Mouse (Mus musculus): Measurements from ENCODE around the gene Atp7b. TPM values are rescaled to one million over a fixed set of nuclear protein-coding genes. Genes with fewer than 3 reads are reported as not detected.

Atp7b gene
- polyA plus RNA-seq, 1 experiment from 2014 or later = 2.3 TPM

DNA sequence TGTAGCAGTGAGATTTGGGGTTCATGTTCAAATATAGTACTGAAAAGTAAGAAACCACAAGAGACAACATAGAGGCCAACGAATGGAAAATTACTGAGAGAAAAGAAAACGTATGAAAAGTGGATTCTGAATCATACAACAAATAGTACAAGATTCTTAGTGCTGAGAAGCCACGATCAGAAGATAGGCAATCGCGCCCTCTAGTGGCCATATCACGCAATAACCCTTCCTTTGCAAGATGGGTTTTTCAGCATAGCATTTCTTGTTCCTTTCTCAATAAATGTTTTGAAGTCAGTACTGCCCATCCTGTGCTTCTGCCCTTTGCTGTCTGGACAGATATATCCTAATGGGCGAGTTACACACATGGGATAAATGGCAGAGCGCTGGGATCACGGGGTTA, 104.8 kb downstream of the Atp7b start:
- Histone ChIP-seq H3K4me3 (replicated peaks) (no peak overlapping the region), H3K27me3 (no peaks in the 10 kb centered on the region), H3K4me1 (no peaks in the 10 kb centered on the region), H3K27ac (no peak overlapping the region), H3K36me3 (replicated peaks) (no peaks in the 10 kb centered on the region), H3K9me3 (no peaks in the 10 kb centered on the region), H3K9ac (no peak overlapping the region), H3K4me2 (no peak overlapping the region)
- ATAC-seq (ENCODE audit: low FRiP score) = no peak
- 6% methylated on average over 9 of the region's 9 CpGs for WGBS

DNA sequence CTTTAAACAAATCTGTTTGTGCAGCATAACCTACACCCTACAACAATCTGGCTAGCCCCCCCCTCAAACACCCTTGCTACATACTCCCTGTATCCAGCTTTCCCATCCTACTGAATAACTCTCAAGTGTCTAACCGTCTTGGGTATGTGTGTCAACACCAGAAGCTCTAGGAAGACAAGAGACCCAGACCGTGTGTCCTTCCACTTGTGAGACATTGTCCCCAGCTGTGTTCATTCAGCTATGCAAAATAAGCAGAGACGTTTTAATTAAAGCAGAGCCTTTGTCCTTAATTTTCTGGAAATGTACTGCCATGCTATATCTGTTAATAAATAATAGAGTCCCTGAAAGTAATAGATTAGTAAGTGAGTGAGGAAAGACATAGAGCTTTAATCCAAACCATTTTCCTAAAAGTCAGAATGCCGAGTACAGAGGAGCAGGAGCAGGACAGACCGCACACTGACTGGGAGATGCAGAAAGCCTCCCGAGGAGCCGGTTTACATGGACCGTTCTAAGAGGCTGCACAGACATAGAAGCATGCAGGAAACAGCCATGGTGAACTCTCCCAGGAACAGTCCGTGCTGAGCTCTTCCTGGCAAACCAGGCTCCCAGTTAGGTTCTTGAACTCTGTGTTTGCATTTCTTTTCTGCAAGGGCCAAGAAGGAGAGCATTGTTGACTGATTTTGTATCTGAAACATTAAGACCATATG, 112.6 kb downstream of the Atp7b start:
- Histone ChIP-seq H3K4me1 (no peaks in the 10 kb centered on the region), H3K4me3 (replicated peaks) (no peak overlapping the region), H3K36me3 (replicated peaks) (no peaks in the 10 kb centered on the region), H3K27ac (no peak overlapping the region), H3K27me3 (no peaks in the 10 kb centered on the region), H3K4me2 (no peak overlapping the region), H3K9me3 (no peaks in the 10 kb centered on the region), H3K9ac (no peak overlapping the region)
- ATAC-seq (ENCODE audit: low FRiP score) = no peak
- 65% methylated on average over 9 of the region's 9 CpGs for WGBS

DNA sequence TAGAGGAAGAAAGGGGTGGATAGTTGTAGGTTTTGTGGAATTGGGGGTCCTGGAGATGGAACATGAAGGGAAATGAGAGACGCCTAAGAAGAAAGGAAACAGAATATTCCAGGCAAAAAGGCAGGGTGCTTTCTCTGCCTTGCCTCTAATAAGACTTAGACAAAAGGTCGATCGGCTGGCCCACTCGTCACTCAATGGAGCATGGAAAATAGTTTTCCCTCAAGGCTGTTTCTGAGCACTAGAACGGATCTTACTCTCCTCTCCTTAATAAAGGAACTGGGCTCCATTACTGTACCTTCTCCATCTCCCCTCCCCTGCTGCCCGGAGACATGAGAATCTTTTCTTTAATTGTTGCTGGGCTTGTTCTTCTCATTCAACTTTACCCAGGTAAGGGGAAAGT, 113.6 kb downstream of the Atp7b start, which contains the start of gene Defb13:
Gene Defb13, plus strand, starts transcription at position 301 of the 400 bp plus-strand sequence.
- Histone ChIP-seq H3K4me2 (no peak within 1 kb of the TSS), H3K27me3 (no peaks in the 10 kb centered on the region), H3K4me3 (replicated peaks) (no peak within 1 kb of the TSS), H3K9me3 (no peaks in the 10 kb centered on the region), H3K36me3 (replicated peaks) (no peaks in the 10 kb centered on the region), H3K9ac (no peak within 1 kb of the TSS), H3K27ac (no peak within 1 kb of the TSS), H3K4me1 (no peaks in the 10 kb centered on the region)
- 81% methylated on average over 6 of the region's 6 CpGs for WGBS
- ATAC-seq (ENCODE audit: low FRiP score) = no peak

Other genes with a start within 250 kb of the Atp7b start
- not detected in 2 replicates for gene Defb50, start 236.8 kb downstream of the Atp7b start, polyA plus RNA-seq (2016; fragmentation: Nextera tagmentation; extraction: Ambion mirVana)
- not detected in 2 replicates for gene Defb2, start 220.4 kb downstream of the Atp7b start, polyA plus RNA-seq (2016; fragmentation: Nextera tagmentation; extraction: Ambion mirVana)
- gene Defb10, start 201.4 kb downstream of the Atp7b start, polyA plus RNA-seq (2016; fragmentation: Nextera tagmentation; extraction: Ambion mirVana) = not detected in 2 replicates
- not detected in 2 replicates for gene Defb9, start 174.9 kb downstream of the Atp7b start, polyA plus RNA-seq (2016; fragmentation: Nextera tagmentation; extraction: Ambion mirVana)
- 0.79 TPM in 1 of 2 replicates, not detected in the other for gene Defb11, start 153.9 kb downstream of the Atp7b start, polyA plus RNA-seq (2016; fragmentation: Nextera tagmentation; extraction: Ambion mirVana)
- gene Defb15, start 127.6 kb downstream of the Atp7b start, polyA plus RNA-seq (2016; fragmentation: Nextera tagmentation; extraction: Ambion mirVana) = not detected in 2 replicates
- not detected in 2 replicates for gene Defb35, start 122.0 kb downstream of the Atp7b start, polyA plus RNA-seq (2016; fragmentation: Nextera tagmentation; extraction: Ambion mirVana)
- not detected in 2 replicates for gene Defb13, start 113.5 kb downstream of the Atp7b start, polyA plus RNA-seq (2016; fragmentation: Nextera tagmentation; extraction: Ambion mirVana)
- gene Fam90a1a, start 101.6 kb downstream of the Atp7b start, polyA plus RNA-seq (2016; fragmentation: Nextera tagmentation; extraction: Ambion mirVana) = not detected in 2 replicates
- not detected in 2 replicates for gene Ccdc70, start 90.5 kb downstream of the Atp7b start, polyA plus RNA-seq (2016; fragmentation: Nextera tagmentation; extraction: Ambion mirVana)
- gene Alg11, start 416 bp upstream of the Atp7b start, polyA plus RNA-seq (2016; fragmentation: Nextera tagmentation; extraction: Ambion mirVana) = 15.4 and 25.6 TPM in 2 replicates
- gene Nek5, start 64.7 kb upstream of the Atp7b start, polyA plus RNA-seq (2016; fragmentation: Nextera tagmentation; extraction: Ambion mirVana) = 0.17 and 0.32 TPM in 2 replicates
- 6.3 and 6.9 TPM in 2 replicates for gene Nek3, start 106.1 kb upstream of the Atp7b start, polyA plus RNA-seq (2016; fragmentation: Nextera tagmentation; extraction: Ambion mirVana)
- 63.1 and 65.9 TPM in 2 replicates for gene Ckap2, start 125.5 kb upstream of the Atp7b start, polyA plus RNA-seq (2016; fragmentation: Nextera tagmentation; extraction: Ambion mirVana)
- 42.7 and 44.4 TPM in 2 replicates for gene Vps36, start 132.5 kb upstream of the Atp7b start, polyA plus RNA-seq (2016; fragmentation: Nextera tagmentation; extraction: Ambion mirVana)
- gene Thsd1, start 167.0 kb upstream of the Atp7b start, polyA plus RNA-seq (2016; fragmentation: Nextera tagmentation; extraction: Ambion mirVana) = 7.3 and 8.1 TPM in 2 replicates
- 0.08 TPM in 1 of 2 replicates, not detected in the other for gene Tpte, start 223.1 kb upstream of the Atp7b start, polyA plus RNA-seq (2016; fragmentation: Nextera tagmentation; extraction: Ambion mirVana)